Mouse (Mus musculus): Measurements from ENCODE around the gene Dock6. TPM values are rescaled to one million over a fixed set of nuclear protein-coding genes. Genes with fewer than 3 reads are reported as not detected.
"Not testable (repeated sequence)": the region's sequence is repeated elsewhere in the genome, so short reads cannot be mapped to it uniquely, and the experiment has no call there.

Dock6 gene
- 53.6 and 59.4 TPM in 2 replicates for polyA plus RNA-seq (2012; rRNA removed)

GRCm38 (mm10) chr9:21852128-21853091, at the start of gene Dock6:
Gene Dock6, minus strand, starts transcription at chr9:21852635.
- TF ChIP-seq POLR2A (IDR thresholded peaks at IDR 0.05; ENCODE audit: borderline replicate concordance, extremely low read depth, insufficient read depth, insufficient read length, poor library complexity, severe bottlenecking) = peak; percentile 69
- no peak for TF ChIP-seq CTCF (IDR thresholded peaks at IDR 0.05; ENCODE audit: borderline replicate concordance, extremely low read depth, insufficient read depth, insufficient read length)
- peak; percentile 81 for DNase-seq (ENCODE audit: low read depth)

- peak; percentile 95 for DNase-seq (ENCODE audit: low read depth)
- no peak for TF ChIP-seq POLR2A (IDR thresholded peaks at IDR 0.05; ENCODE audit: borderline replicate concordance, extremely low read depth, insufficient read depth, insufficient read length, poor library complexity, severe bottlenecking)
Observed at GRCm38 (mm10) chr9:21901223-21901820, 48.9 kb upstream of the Dock6 start.

GRCm38 (mm10) chr9:21889229-21889628, 36.8 kb upstream of the Dock6 start:
- no peak for DNase-seq (ENCODE audit: low read depth)
- TF ChIP-seq CTCF (IDR thresholded peaks at IDR 0.05; ENCODE audit: borderline replicate concordance, extremely low read depth, insufficient read depth, insufficient read length) (no peak), POLR2A (IDR thresholded peaks at IDR 0.05; ENCODE audit: borderline replicate concordance, extremely low read depth, insufficient read depth, insufficient read length, poor library complexity, severe bottlenecking) (no peak)

- TF ChIP-seq POLR2A (IDR thresholded peaks at IDR 0.05; ENCODE audit: borderline replicate concordance, extremely low read depth, insufficient read depth, insufficient read length, poor library complexity, severe bottlenecking) = no peak
- no peak for TF ChIP-seq CTCF (IDR thresholded peaks at IDR 0.05; ENCODE audit: borderline replicate concordance, extremely low read depth, insufficient read depth, insufficient read length)
- DNase-seq (ENCODE audit: low read depth) = no peak
Observed at GRCm38 (mm10) chr9:21876601-21877000, 24.2 kb upstream of the Dock6 start.

GRCm38 (mm10) chr9:21872204-21872603, 19.8 kb upstream of the Dock6 start:
- DNase-seq (ENCODE audit: low read depth) = no peak

GRCm38 (mm10) chr9:21870879-21871524, 18.6 kb upstream of the Dock6 start:
- DNase-seq (ENCODE audit: low read depth) = peak; percentile 72
- TF ChIP-seq POLR2A (IDR thresholded peaks at IDR 0.05; ENCODE audit: borderline replicate concordance, extremely low read depth, insufficient read depth, insufficient read length, poor library complexity, severe bottlenecking) (no peak), CTCF (IDR thresholded peaks at IDR 0.05; ENCODE audit: borderline replicate concordance, extremely low read depth, insufficient read depth, insufficient read length) (peak; percentile 80)

More at GRCm38 (mm10) chr9:21872204-21872603, 19.8 kb upstream of the Dock6 start:
- TF ChIP-seq POLR2A (IDR thresholded peaks at IDR 0.05; ENCODE audit: borderline replicate concordance, extremely low read depth, insufficient read depth, insufficient read length, poor library complexity, severe bottlenecking) (no peak), CTCF (IDR thresholded peaks at IDR 0.05; ENCODE audit: borderline replicate concordance, extremely low read depth, insufficient read depth, insufficient read length) (no peak)

GRCm38 (mm10) chr9:21869290-21869689, 16.9 kb upstream of the Dock6 start:
- not testable (repeated sequence) for DNase-seq (ENCODE audit: low read depth)
- peak; percentile 24; the same call in 1 of the 2 replicates for TF ChIP-seq CTCF (IDR thresholded peaks at IDR 0.05; ENCODE audit: borderline replicate concordance, extremely low read depth, insufficient read depth, insufficient read length)

- TF ChIP-seq POLR2A (IDR thresholded peaks at IDR 0.05; ENCODE audit: borderline replicate concordance, extremely low read depth, insufficient read depth, insufficient read length, poor library complexity, severe bottlenecking) (no peak), CTCF (IDR thresholded peaks at IDR 0.05; ENCODE audit: borderline replicate concordance, extremely low read depth, insufficient read depth, insufficient read length) (no peak)
- DNase-seq (ENCODE audit: low read depth) = no peak
Observed at GRCm38 (mm10) chr9:21867726-21868125, 15.3 kb upstream of the Dock6 start.

- TF ChIP-seq POLR2A (IDR thresholded peaks at IDR 0.05; ENCODE audit: borderline replicate concordance, extremely low read depth, insufficient read depth, insufficient read length, poor library complexity, severe bottlenecking) = no peak
- peak; percentile 53 for DNase-seq (ENCODE audit: low read depth)
Observed at GRCm38 (mm10) chr9:21866641-21867040, 14.2 kb upstream of the Dock6 start.

GRCm38 (mm10) chr9:21865673-21866398, 13.4 kb upstream of the Dock6 start:
- no peak for DNase-seq (ENCODE audit: low read depth)
- TF ChIP-seq POLR2A (IDR thresholded peaks at IDR 0.05; ENCODE audit: borderline replicate concordance, extremely low read depth, insufficient read depth, insufficient read length, poor library complexity, severe bottlenecking) = no peak
- no peak for TF ChIP-seq CTCF (IDR thresholded peaks at IDR 0.05; ENCODE audit: borderline replicate concordance, extremely low read depth, insufficient read depth, insufficient read length)

- no peak for TF ChIP-seq POLR2A (IDR thresholded peaks at IDR 0.05; ENCODE audit: borderline replicate concordance, extremely low read depth, insufficient read depth, insufficient read length, poor library complexity, severe bottlenecking)
- no peak for TF ChIP-seq CTCF (IDR thresholded peaks at IDR 0.05; ENCODE audit: borderline replicate concordance, extremely low read depth, insufficient read depth, insufficient read length)
- DNase-seq (ENCODE audit: low read depth) = no peak
Observed at GRCm38 (mm10) chr9:21862181-21862580, 9.7 kb upstream of the Dock6 start.

GRCm38 (mm10) chr9:21860349-21860748, 7.9 kb upstream of the Dock6 start:
- DNase-seq (ENCODE audit: low read depth) = not testable (repeated sequence)

All from brain, embryonic 14.5 days (tissue).